Mouse (Mus musculus) ES-E14 (cell line): ENCODE measurements around the gene Sim2.

ENCODE experiments used
- CHD2 ChIP-seq: IDR thresholded peaks from 2 replicates; pipeline ENCODE4 v1.6.1; 2014; ENCODE audit warnings: mild to moderate bottlenecking, low read depth, low read length, inconsistent platforms
- HCFC1 ChIP-seq: IDR thresholded peaks from 2 replicates; pipeline ENCODE4 v1.6.1; 2012; ENCODE audit warnings: low read length, inconsistent platforms, borderline replicate concordance; ENCODE audit not compliant: insufficient read depth
- MAFK ChIP-seq: IDR thresholded peaks from 2 replicates; pipeline ENCODE4 v1.6.1; 2014; ENCODE audit warnings: mild to moderate bottlenecking, low read depth, low read length, inconsistent platforms; ENCODE audit not compliant: insufficient read depth
- ZC3H11A ChIP-seq: IDR thresholded peaks from 2 replicates; pipeline ENCODE4 v1.6.1; 2012; ENCODE audit warnings: low read depth, mild to moderate bottlenecking, inconsistent platforms, low read length, borderline replicate concordance
- ZNF384 ChIP-seq: IDR thresholded peaks from 2 replicates; pipeline ENCODE4 v1.6.1; 2012; ENCODE audit warnings: low read depth, low read length, inconsistent platforms

DNA sequence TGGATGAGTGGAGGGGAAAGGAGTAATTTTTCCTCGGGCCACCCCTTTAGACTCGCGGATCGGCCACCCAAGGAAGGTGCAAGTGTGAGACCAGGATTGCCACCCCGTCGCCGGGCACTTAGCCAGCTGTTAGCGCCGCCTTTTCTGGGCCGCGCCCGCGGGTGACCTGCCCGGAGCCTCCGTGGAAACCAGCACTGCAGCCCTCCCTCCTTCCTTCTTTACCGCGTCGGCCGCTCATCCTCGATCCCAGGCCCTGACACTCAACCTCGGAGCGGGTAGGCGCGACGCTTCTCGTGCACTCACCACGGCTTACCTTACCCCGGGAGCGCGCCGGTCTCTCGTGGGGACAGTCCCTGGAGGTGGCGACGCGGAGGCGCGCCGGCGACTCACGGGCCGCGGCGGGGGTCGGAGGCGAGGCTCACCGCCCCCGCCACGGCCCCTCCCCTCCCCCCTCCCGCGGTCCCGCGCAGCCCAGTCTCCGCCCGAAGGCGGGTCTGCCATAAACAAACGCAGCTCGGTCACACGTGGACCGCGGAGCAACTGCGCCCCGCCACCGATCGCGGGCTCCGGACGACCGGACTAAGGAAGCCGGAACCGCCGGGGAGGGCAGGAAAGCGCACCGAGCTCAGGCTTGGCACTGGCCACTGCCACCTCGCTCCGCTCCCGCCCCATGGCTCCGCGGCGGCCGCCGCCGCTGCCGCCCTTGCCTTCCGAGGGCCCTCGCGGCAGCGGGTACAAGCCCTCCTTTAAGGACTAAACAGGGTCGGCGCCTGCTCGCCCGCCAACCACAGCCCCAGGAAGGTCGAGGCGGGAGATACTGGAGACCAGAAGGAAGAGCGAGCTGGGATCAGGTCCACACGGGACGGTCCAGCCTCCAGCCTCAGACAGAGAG, at the start of gene Sim2:
- TF ChIP-seq CHD2 (no peak), HCFC1 (no peak), MAFK (no peak), ZC3H11A (no peak), ZNF384 (no peak)
